Mouse (Mus musculus) CH12.LX (cell line): ENCODE data around the gene Rab17. TPM values are rescaled to one million over a fixed set of nuclear protein-coding genes. Genes with fewer than 3 reads are reported as not detected.

Source experiments
- DNase-seq: peaks from one replicate; pipeline ENCODE4 v3.0.0-alpha.2; 2013; ENCODE audit errors: extremely low read depth
- H3K27ac ChIP-seq: 2 replicates; pipeline ENCODE4 v1.5.1; 2012; ENCODE audit warnings: low read depth, mild to moderate bottlenecking, control low read depth, moderate library complexity; ENCODE audit not compliant: insufficient read depth
- H3K27me3 ChIP-seq: replicated peaks from 2 replicates; pipeline ENCODE3; 2012; ENCODE audit warnings: inconsistent platforms
- H3K36me3 ChIP-seq, 2 experiments: replicated peaks in 1 of 2; 2 replicates each; pipeline versions ENCODE3 to v1.6.1; 2012; ENCODE audit warnings: inconsistent platforms in 1 of 2, low read length in 1 of 2, mild to moderate bottlenecking in 1 of 2, mixed read lengths in 1 of 2, moderate library complexity in 1 of 2; ENCODE audit not compliant: control insufficient read depth in 1 of 2, insufficient read depth in 1 of 2
- H3K4me1 ChIP-seq, 2 experiments: 2 replicates each; pipeline ENCODE4 v1.6.1; 2012; ENCODE audit warnings: inconsistent platforms in 1 of 2, moderate library complexity in 1 of 2; ENCODE audit not compliant: insufficient read depth in 2 of 2, control insufficient read depth in 1 of 2
- H3K4me2 ChIP-seq: 2 replicates; pipeline ENCODE4 v1.6.1; 2012; ENCODE audit warnings: low read depth, mild to moderate bottlenecking, control low read depth; ENCODE audit not compliant: poor library complexity, insufficient read depth, severe bottlenecking
- H3K4me3 ChIP-seq, 3 experiments: fragments of 150-350 bp in 1 of 3; sonication (generic) in 1 of 3; replicated peaks in 1 of 3; 2 replicates each; pipeline versions ENCODE3 to v1.5.1; 2011 to 2012; ENCODE audit warnings: low read depth in 2 of 3, low read length in 2 of 3, mild to moderate bottlenecking in 2 of 3, moderate library complexity in 2 of 3, control low read depth in 1 of 3, improper control_type of control experiment in 1 of 3, inconsistent platforms in 1 of 3, mixed read lengths in 1 of 3; ENCODE audit not compliant: poor library complexity in 1 of 3
- H3K79me2 ChIP-seq: replicated peaks from 2 replicates; pipeline ENCODE4 v1.6.1; 2012; ENCODE audit warnings: mild to moderate bottlenecking, moderate library complexity; ENCODE audit not compliant: control insufficient read depth, poor library complexity, insufficient read depth, severe bottlenecking; ENCODE audit errors: extremely low read depth
- H3K9ac ChIP-seq: 2 replicates; pipeline ENCODE4 v1.6.1; 2012; ENCODE audit warnings: low read depth, mild to moderate bottlenecking, control low read depth, moderate library complexity; ENCODE audit not compliant: insufficient read depth
- H3K9me3 ChIP-seq: replicated peaks from 2 replicates; pipeline ENCODE3; 2012; ENCODE audit warnings: low read length, inconsistent platforms, mixed read lengths
- CHD1 ChIP-seq: IDR thresholded peaks from 2 replicates; pipeline ENCODE4 v1.6.1; 2012; ENCODE audit warnings: low read depth, low read length, improper control_type of control experiment, inconsistent platforms
- CTCF ChIP-seq, 2 experiments: IDR thresholded peaks in 1 of 2; conservative IDR thresholded peaks in 1 of 2; 2 replicates each; pipeline ENCODE4 v1.5.1; 2011 to 2012; ENCODE audit warnings: low read depth in 2 of 2, low read length in 2 of 2, improper control_type of control experiment in 1 of 2, inconsistent platforms in 1 of 2, mild to moderate bottlenecking in 1 of 2, moderate library complexity in 1 of 2
- GABPA ChIP-seq: IDR thresholded peaks from 2 replicates; pipeline ENCODE4 v1.6.1; 2012; ENCODE audit warnings: low read depth, low read length, improper control_type of control experiment, inconsistent platforms; ENCODE audit not compliant: insufficient replicate concordance
- JUN ChIP-seq: IDR thresholded peaks from 2 replicates; pipeline ENCODE4 v1.6.1; 2011; ENCODE audit warnings: low read depth, mild to moderate bottlenecking, low read length, improper control_type of control experiment, moderate library complexity; ENCODE audit not compliant: insufficient read depth
- JUND ChIP-seq: conservative IDR thresholded peaks from 2 replicates; pipeline ENCODE4 v1.6.1; 2011; ENCODE audit warnings: low read depth, low read length, improper control_type of control experiment
- KAT2A ChIP-seq: IDR thresholded peaks from 2 replicates; pipeline ENCODE4 v1.6.1; 2012; ENCODE audit warnings: low read length, improper control_type of control experiment, inconsistent platforms; ENCODE audit not compliant: insufficient replicate concordance
- MAFK ChIP-seq: IDR thresholded peaks from 2 replicates; pipeline ENCODE4 v1.6.1; 2011; ENCODE audit warnings: low read length, improper control_type of control experiment; ENCODE audit not compliant: insufficient replicate concordance
- MAZ ChIP-seq: IDR thresholded peaks from 2 replicates; pipeline ENCODE4 v1.6.1; 2012; ENCODE audit warnings: low read depth, mild to moderate bottlenecking, inconsistent platforms, low read length, improper control_type of control experiment, moderate library complexity
- MYC ChIP-seq: IDR thresholded peaks from 2 replicates; pipeline ENCODE4 v1.6.1; 2011; ENCODE audit warnings: low read depth, mild to moderate bottlenecking, improper control_type of control experiment, low read length
- NRF1 ChIP-seq: IDR thresholded peaks from 2 replicates; pipeline ENCODE4 v1.6.1; 2014; ENCODE audit warnings: low read depth, mild to moderate bottlenecking, inconsistent platforms, low read length, improper control_type of control experiment, moderate library complexity
- POLR2A ChIP-seq: IDR thresholded peaks from 2 replicates; pipeline ENCODE4 v1.6.1; 2011; ENCODE audit warnings: low read depth, mild to moderate bottlenecking, improper control_type of control experiment, low read length
- RAD21 ChIP-seq: IDR thresholded peaks from 2 replicates; pipeline ENCODE4 v1.6.1; 2011; ENCODE audit warnings: low read depth, mild to moderate bottlenecking, low read length, improper control_type of control experiment, moderate library complexity
- RCOR1 ChIP-seq: conservative IDR thresholded peaks from 2 replicates; pipeline ENCODE4 v1.6.1; 2012; ENCODE audit warnings: low read depth, mild to moderate bottlenecking, inconsistent platforms, low read length, improper control_type of control experiment
- TBP ChIP-seq: conservative IDR thresholded peaks from 2 replicates; pipeline ENCODE4 v1.6.1; 2011; ENCODE audit warnings: low read depth, low read length, improper control_type of control experiment
- USF2 ChIP-seq: conservative IDR thresholded peaks from 2 replicates; pipeline ENCODE4 v1.6.1; 2011; ENCODE audit warnings: low read depth, low read length, improper control_type of control experiment
- ZNF384 ChIP-seq: IDR thresholded peaks from 2 replicates; pipeline ENCODE4 v1.6.1; 2012; ENCODE audit warnings: low read depth, low read length, improper control_type of control experiment, inconsistent platforms
- dilution Hi-C: fragments of 300-500 bp; cut with MboI; formaldehyde crosslinking; loops from 2 replicates; pipeline ENCODE4 v1.14.3; 2020; ENCODE audit warnings: low sequenced_read_pairs; ENCODE audit not compliant: extremely low pct_unique_long_range_greater_than_20kb, extremely low pct_ligation_motif_present
- in situ Hi-C: fragments of 300-500 bp; cut with MboI; formaldehyde crosslinking; loops from 3 replicates; pipeline ENCODE4 v1.14.3; 2019; ENCODE audit warnings: low sequenced_read_pairs, low pct_ligation_motif_present, low pct_unique_long_range_greater_than_20kb, mixed read lengths
- polyA plus RNA-seq: library from polyadenylated mRNA; unstranded; fragments of >175 nt; gene quantifications from 2 replicates; pipeline ENCODE4 v1.2.1, GENCODE M21; 2012; ENCODE audit warnings: low read depth; ENCODE audit not compliant: insufficient read length
- total RNA-seq, 2 experiments: library from RNA; depleted of rRNA; stranded (reverse); fragments of 300-350 nt in 1 of 2; fragments of >200 nt in 1 of 2; gene quantifications; 2 replicates each; pipeline ENCODE4 v1.2.3; 2012 to 2014

The Rab17 gene
- total and polyA plus RNA-seq, 3 experiments, result 0.15 to 0.64 (median 0.59) TPM

DNA sequence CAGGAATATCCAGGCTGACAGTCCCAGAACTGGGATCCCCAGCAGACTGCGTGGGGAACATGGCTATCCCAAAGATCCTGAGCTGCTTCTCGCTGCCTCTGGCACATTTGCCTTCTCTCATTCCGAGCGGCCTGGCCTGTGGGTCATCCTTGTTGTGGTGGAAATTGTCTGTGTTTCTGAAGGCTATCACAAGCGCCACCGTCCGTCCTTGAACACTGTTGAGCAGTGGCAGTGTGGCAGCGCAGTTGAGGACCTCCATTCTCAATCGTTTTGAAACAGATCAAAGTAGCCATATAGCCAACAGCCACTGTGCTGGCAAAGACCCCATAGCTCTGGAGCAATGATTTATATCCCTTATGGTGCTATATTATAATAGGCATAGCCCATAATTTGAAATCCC is 39.3 kb upstream of the Rab17 start:
- Histone ChIP-seq H3K4me1 (no peaks in the 10 kb centered on the region), H3K9ac (no peak overlapping the region), H3K4me2 (no peak overlapping the region), H3K79me2 (no peaks in the 10 kb centered on the region), H3K27me3 (peaks cover 44% of the 10 kb centered on the region), H3K36me3 (no peaks in the 10 kb centered on the region), H3K9me3 (no peaks in the 10 kb centered on the region), H3K27ac (no peak overlapping the region), H3K4me3 (no peak overlapping the region)
- in situ Hi-C loops (no loop called here), dilution Hi-C loops (no loop called here)
- DNase-seq, result no peak
- no peak for TF ChIP-seq CHD1
- no peak for TF ChIP-seq GABPA
- no peak for TF ChIP-seq RCOR1
- no peak for TF ChIP-seq POLR2A
- no peak for TF ChIP-seq NRF1
- no peak for TF ChIP-seq CTCF (conservative IDR thresholded peaks at IDR 0.05 in 1 of 2, IDR thresholded peaks at IDR 0.05 in 1 of 2; ENCODE audit: low read depth in 2 of 2, low read length in 2 of 2)
- no peak for TF ChIP-seq MAZ
- no peak for TF ChIP-seq KAT2A
- no peak for TF ChIP-seq USF2
- TF ChIP-seq MAFK, result no peak

DNA sequence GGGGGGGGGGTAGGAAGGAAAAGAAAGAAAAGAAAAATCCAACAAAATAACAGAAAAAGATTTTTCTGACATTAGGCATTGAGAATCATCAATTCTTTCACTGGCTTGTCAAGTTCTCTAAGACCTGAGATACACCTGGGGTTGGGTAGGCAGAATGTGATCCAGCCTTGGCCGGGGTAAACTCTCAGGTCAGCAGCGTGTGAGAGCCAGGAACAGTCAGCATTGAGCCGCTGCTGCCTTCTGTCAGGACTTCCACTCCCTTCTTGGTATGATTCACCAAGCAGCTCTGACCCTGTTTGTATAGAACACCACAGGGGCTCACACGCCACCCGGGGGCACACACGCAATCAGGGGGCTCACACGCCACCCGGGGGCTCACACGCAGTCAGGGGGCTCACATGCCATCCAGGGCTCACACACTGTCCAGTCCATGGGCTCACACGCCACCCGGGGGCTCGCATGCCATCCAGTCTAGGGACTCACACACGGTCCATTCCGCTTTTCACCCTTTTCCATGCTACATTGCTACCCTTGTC is 38.8 kb upstream of the Rab17 start:
- no peak for TF ChIP-seq RCOR1
- TF ChIP-seq TBP, result no peak
- TF ChIP-seq JUN, result no peak
- TF ChIP-seq MAZ, result no peak
- TF ChIP-seq, all 38 proteins: peak for 0
- no peaks in the 10 kb centered on the region for H3K4me1 ChIP-seq
- no peak overlapping the region for H3K4me3 ChIP-seq
- no peaks in the 10 kb centered on the region for H3K9me3 ChIP-seq
- DNase-seq, result no peak
- no peak overlapping the region for H3K27ac ChIP-seq
- H3K79me2 ChIP-seq, result no peaks in the 10 kb centered on the region
- in situ Hi-C loops, result no loop called here
- dilution Hi-C loops, result no loop called here
- no peak overlapping the region for H3K4me2 ChIP-seq
- H3K36me3 ChIP-seq, result no peaks in the 10 kb centered on the region
- H3K27me3 ChIP-seq, result peaks cover 40% of the 10 kb centered on the region
- H3K9ac ChIP-seq, result no peak overlapping the region

DNA sequence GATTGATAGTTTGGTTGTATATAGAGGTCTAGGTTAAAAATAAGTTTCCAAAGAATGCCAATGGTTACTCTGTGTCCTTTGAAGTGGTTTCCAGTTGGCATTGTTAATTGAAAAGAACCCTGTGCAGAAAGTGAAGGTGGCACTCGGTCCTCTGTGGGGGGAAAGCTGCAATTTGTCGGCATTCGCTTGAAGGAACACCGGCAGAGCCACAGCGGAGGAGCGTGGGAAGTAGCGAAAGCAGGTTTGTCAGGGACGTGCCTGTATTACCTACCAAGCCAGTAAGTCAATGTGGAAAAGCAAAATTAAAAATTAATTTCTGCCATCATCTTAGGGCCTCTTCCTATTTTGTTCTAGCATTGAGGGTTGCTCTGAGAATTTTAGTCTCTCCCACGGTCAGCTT is 37.2 kb upstream of the Rab17 start:
- Histone ChIP-seq H3K4me2 (no peak overlapping the region), H3K4me3 (no peak overlapping the region), H3K36me3 (no peaks in the 10 kb centered on the region), H3K79me2 (no peaks in the 10 kb centered on the region), H3K9ac (no peak overlapping the region), H3K27ac (no peak overlapping the region), H3K9me3 (no peaks in the 10 kb centered on the region)
- DNase-seq, result no peak
- in situ Hi-C loops (no loop called here), dilution Hi-C loops (no loop called here)
- no peak for TF ChIP-seq ZNF384
- no peak for TF ChIP-seq GABPA
- no peak for TF ChIP-seq JUND
- no peak for TF ChIP-seq RAD21
- no peak for TF ChIP-seq MYC
- TF ChIP-seq, all 38 proteins: peak for 0
- Histone ChIP-seq H3K4me1 (no peaks in the 10 kb centered on the region), H3K27me3 (peaks cover 42% of the 10 kb centered on the region)
